In the genomic region with DNA sequence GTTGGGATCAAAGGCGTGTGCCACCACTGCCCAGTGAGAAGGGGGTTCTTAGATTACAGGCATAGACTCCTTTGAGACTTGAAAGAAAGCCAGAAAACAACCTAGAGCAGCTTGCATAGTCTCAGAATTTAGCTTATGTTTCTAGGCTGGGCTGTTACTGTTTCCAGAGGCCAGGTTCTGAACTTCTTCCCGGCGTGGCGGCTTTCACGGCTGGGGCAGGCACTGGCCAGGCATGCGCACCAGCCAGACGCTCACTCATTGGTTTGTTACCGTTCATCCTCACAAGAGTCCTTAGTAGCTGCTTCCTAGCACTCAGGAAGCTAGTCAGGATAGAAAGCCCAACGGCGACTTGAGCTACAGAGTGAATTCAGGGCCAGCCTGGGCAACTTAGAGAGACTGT, we compare ENCODE assay signal across 32 mouse cellular contexts. TPM values are rescaled to one million over a fixed set of nuclear protein-coding genes. Genes with fewer than 3 reads are reported as not detected.
"Had no signal": no experiment of that assay in that cellular context is flagged by ENCODE, and none has a peak within 500 bp of the region (broad histone marks: within the 10 kb centered on the region; RNA-seq: fewer than 3 reads in every experiment).

No protein-coding gene starts in this region.

- H3K27ac ChIP-seq: heart, embryonic 13.5 days; hindbrain, embryonic 12.5 days; hindbrain, embryonic 14.5 days; intestine, embryonic 15.5 days; left cerebral cortex, adult 2 months; liver, embryonic 12.5 days; liver, embryonic 14.5 days had no signal

- H3K27me3 ChIP-seq: heart, embryonic 13.5 days; heart, embryonic 15.5 days; hindbrain, embryonic 12.5 days; intestine, embryonic 15.5 days; limb, embryonic 13.5 days; limb, embryonic 15.5 days; liver, embryonic 12.5 days had no signal

- H3K9ac ChIP-seq: limb, embryonic 15.5 days; liver, embryonic 14.5 days had no signal

- H3K36me3 ChIP-seq: heart, embryonic 13.5 days; heart, embryonic 15.5 days; hindbrain, embryonic 10.5 days; hindbrain, embryonic 12.5 days; intestine, embryonic 15.5 days; limb, embryonic 13.5 days; limb, embryonic 15.5 days; liver, embryonic 12.5 days had no signal

- H3K9me3 ChIP-seq: heart, embryonic 13.5 days; heart, embryonic 15.5 days; hindbrain, embryonic 10.5 days; hindbrain, embryonic 12.5 days; intestine, embryonic 15.5 days; limb, embryonic 13.5 days; limb, embryonic 15.5 days; liver, embryonic 12.5 days had no signal

- DNase-seq: gastrocnemius, postnatal 14 days; gastrocnemius, postnatal 36 days; heart, adult 2 months; heart, postnatal 14 days; heart, postnatal 4 days; kidney, adult 18-20 months; kidney, adult 8-10 months; kidney, postnatal 10 days; kidney, postnatal 25 days; kidney, postnatal 4 days had no signal

- H3K4me1 ChIP-seq: hindbrain, embryonic 12.5 days; limb, embryonic 13.5 days had no signal

RNA-seq across cellular contexts. Expression of a gene that starts 50.8 kb away (rescaled TPM):
- polyA plus RNA-seq: heart, embryonic 11.5 days; limb, embryonic 11.5 days; liver, embryonic 12.5 days had no signal

RNA-seq across cellular contexts. Expression of a gene that starts 54.8 kb away (rescaled TPM):
- total RNA-seq: gastrocnemius, adult 18-20 months; gastrocnemius, adult 8-10 months; gastrocnemius, postnatal 14 days; gastrocnemius, postnatal 36 days; heart, adult 2 months; heart, postnatal 4 days; layer of hippocampus, postnatal 25 days; left cerebral cortex, adult 2 months; left cerebral cortex, postnatal 36 days; liver, adult 2 months had no signal
- polyA plus RNA-seq: heart, embryonic 11.5 days; heart, postnatal 0 days; hindbrain, embryonic 10.5 days; hindbrain, embryonic 12.5 days; inflammation-experienced regulatory T-cells, adult 6 months; intestine, embryonic 15.5 days; intestine, postnatal 0 days; liver, adult 2 months; liver, embryonic 12.5 days; liver, embryonic 14.5 days; liver, embryonic 16.5 days had no signal
